Mouse (Mus musculus): ENCODE measurements around the gene Hoxa9.

GRCm38 (mm10) chr6:52215771-52216535, 14.9 kb downstream of the Hoxa9 start:
- TF ChIP-seq CTCF (IDR thresholded peaks at IDR 0.05; ENCODE audit: low read depth) (no peak), EP300 (IDR thresholded peaks at IDR 0.05; ENCODE audit: low read depth) (no peak)
